Mouse (Mus musculus) kidney, adult 2 months (tissue): ENCODE results near the gene Nuf2.

Source experiments
- CTCF ChIP-seq: fragments of 200-500 bp; conservative IDR thresholded peaks from 2 replicates; pipeline ENCODE4 v1.5.1; 2011; ENCODE audit warnings: low read depth, mild to moderate bottlenecking, control low read depth, low read length, moderate library complexity, mixed read lengths; ENCODE audit not compliant: insufficient read depth, insufficient read length
- POLR2A ChIP-seq: fragments of 200-500 bp; IDR thresholded peaks from one replicate; pipeline ENCODE4 v1.6.1; 2011; ENCODE audit warnings: low read depth, low read length, control low read depth

DNA sequence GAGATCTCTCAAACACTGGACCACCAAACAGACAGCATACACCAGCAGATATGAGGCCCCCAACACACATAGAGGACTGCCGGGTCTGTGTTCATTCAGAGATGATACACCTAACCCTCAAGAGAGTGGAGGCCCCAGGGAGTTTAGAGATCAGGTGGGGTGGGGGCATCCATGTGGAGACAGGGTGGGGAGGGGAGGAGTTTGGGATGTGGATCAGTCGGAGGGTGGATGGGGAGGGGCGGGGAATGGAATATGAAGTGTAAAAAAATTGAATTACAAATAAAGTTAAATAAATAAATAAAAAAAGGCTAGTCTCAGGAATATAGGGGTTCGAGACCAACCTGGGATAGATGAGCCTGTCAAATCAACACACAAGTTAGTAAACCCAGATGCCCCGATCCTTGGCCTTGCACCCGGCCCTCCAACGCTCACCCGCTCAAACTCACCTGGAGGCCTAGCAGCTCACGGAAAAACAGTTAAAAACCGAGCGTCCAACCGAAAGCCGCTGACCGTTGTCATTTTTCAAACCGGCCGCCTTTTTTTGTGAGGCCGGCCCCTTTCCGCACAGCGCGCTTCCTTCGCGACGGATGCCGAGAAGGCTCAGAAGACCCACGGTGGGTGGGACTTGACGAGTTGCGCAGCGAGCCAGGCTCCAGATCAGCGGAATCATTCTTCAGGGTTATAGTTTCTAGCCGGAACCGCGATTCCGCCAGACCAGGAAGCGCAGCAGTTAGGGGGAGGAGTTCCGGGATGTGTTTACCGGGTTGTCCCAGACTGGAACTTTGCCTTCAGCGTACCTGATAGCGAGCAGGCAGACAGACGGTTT is at the start of gene Nuf2:
- TF ChIP-seq CTCF = no peak
- TF ChIP-seq POLR2A = peak; percentile 78
